Mouse (Mus musculus): Measurements from ENCODE around the gene Gdpd2.

The Gdpd2 gene

DNA sequence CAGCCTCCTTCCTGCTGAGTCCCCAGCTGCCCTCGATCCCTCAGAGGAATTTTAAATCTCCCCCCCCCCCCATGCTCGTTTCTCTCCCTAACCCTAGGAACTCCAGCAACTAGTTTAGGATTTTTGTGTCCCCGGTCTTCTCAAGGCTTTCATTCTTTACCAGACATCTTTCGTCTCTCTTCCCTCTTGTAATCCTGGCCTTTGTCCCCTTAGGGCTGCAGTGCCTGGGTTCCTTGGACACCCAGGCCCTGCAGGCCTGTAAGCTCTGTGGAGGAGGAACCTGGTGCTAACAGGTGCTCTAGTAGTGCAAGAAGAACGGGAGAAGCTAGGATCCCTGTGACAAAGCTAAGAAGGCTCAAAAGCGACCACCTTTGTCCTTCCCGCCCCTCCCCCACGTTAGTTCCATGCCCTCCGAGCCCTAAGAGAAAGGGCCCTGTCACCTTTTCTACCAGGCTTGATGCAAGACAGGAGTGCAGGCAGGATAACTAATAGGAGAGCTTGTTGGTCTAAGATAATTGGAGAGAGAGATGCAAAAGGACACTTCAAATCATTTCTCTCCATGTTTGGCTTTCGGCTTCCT lies 48.1 kb downstream of the Gdpd2 start:
- CTCF ChIA-PET, result interaction anchor here (0.8 kb wide), 1 partner anchor 190 kb away, joined by 11 read pairs; no protein-coding TSS in a partner anchor

DNA sequence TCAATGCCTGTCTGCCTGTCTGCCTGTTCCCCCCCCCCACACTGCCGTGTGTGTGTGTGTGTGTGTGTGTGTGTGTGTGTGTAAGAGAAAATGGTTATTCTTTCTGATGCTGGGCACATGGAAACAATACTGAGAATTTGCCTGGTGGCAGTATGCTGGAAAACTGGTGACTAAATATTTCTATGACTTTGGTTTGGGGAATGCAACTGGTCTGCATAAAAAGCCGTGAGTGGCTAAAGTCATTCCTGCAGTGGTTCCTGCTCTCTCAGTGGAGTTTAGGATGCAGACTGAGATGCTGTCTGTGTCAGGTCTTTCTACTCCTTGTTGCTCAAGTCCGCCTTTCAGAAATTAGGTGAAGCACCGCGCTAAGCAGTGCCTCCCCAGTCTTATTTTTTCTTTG lies 48.7 kb downstream of the Gdpd2 start:
- CTCF ChIA-PET, result interaction anchor here (0.8 kb wide), 1 partner anchor 190 kb away, joined by 11 read pairs; no protein-coding TSS in a partner anchor

Data from spleen, embryonic (tissue).